Mouse (Mus musculus) effector memory CD4-positive, alpha-beta T cell, adult 5 months (primary cell): ENCODE measurements around the gene AC129217.1. TPM values are rescaled to one million over a fixed set of nuclear protein-coding genes. Genes with fewer than 3 reads are reported as not detected.

Experiments
- polyA plus RNA-seq: library from polyadenylated mRNA; unstranded; fragments of 100-300 nt; shearing (Covaris generic); gene quantifications from one replicate; pipeline ENCODE4 v1.2.1, GENCODE M21; 2017

AC129217.1 gene
- polyA plus RNA-seq, 1 experiment from 2014 or later, result not detected

Other genes with a start within 250 kb of the AC129217.1 start
- not detected for gene Slc22a8, start 238.5 kb upstream of the AC129217.1 start, polyA plus RNA-seq
- not detected for gene Slc22a6, start 211.7 kb upstream of the AC129217.1 start, polyA plus RNA-seq
- gene Chrm1, start 166.0 kb upstream of the AC129217.1 start, polyA plus RNA-seq, result not detected
- gene Slc3a2, start 106.4 kb upstream of the AC129217.1 start, polyA plus RNA-seq, result 546 TPM
- gene Wdr74, start 93.9 kb upstream of the AC129217.1 start, polyA plus RNA-seq, result 91.5 TPM
- 3.0 TPM for gene 1700092M07Rik, start 89.1 kb upstream of the AC129217.1 start, polyA plus RNA-seq
- 246 TPM for gene Stx5a, start 88.4 kb upstream of the AC129217.1 start, polyA plus RNA-seq
- gene Nxf1, start 72.7 kb upstream of the AC129217.1 start, polyA plus RNA-seq, result 362 TPM
- 32.4 TPM for gene Tmem223, start 58.8 kb upstream of the AC129217.1 start, polyA plus RNA-seq
- gene Tmem179b, start 55.3 kb upstream of the AC129217.1 start, polyA plus RNA-seq, result 143 TPM
- gene Taf6l, start 43.4 kb upstream of the AC129217.1 start, polyA plus RNA-seq, result 9.7 TPM
- 74.4 TPM for gene Polr2g, start 31.2 kb upstream of the AC129217.1 start, polyA plus RNA-seq
- gene Zbtb3, start 27.2 kb upstream of the AC129217.1 start, polyA plus RNA-seq, result 1.4 TPM
- 23.9 TPM for gene Ttc9c, start 10.4 kb upstream of the AC129217.1 start, polyA plus RNA-seq
- 14.0 TPM for gene Hnrnpul2, start 9.8 kb upstream of the AC129217.1 start, polyA plus RNA-seq
- 70.9 TPM for gene Bscl2, start 7.7 kb downstream of the AC129217.1 start, polyA plus RNA-seq
- gene Gng3, start 9.4 kb downstream of the AC129217.1 start, polyA plus RNA-seq, result not detected
- not detected for gene Lrrn4cl, start 21.0 kb downstream of the AC129217.1 start, polyA plus RNA-seq
- 131 TPM for gene Ubxn1, start 41.7 kb downstream of the AC129217.1 start, polyA plus RNA-seq
- 24.6 TPM for gene Uqcc3, start 51.1 kb downstream of the AC129217.1 start, polyA plus RNA-seq
- 37.0 TPM for gene Lbhd1, start 54.0 kb downstream of the AC129217.1 start, polyA plus RNA-seq
- gene Gm49403, start 54.2 kb downstream of the AC129217.1 start, polyA plus RNA-seq, result not detected
- gene 1810009A15Rik, start 59.1 kb downstream of the AC129217.1 start, polyA plus RNA-seq, result 26.9 TPM
- gene Gm49416, start 59.2 kb downstream of the AC129217.1 start, polyA plus RNA-seq, result not detected
- 29.7 TPM for gene Ints5, start 63.2 kb downstream of the AC129217.1 start, polyA plus RNA-seq
- gene Ganab, start 68.3 kb downstream of the AC129217.1 start, polyA plus RNA-seq, result 91.7 TPM
- 45.8 TPM for gene B3gat3, start 90.6 kb downstream of the AC129217.1 start, polyA plus RNA-seq
- 3.3 TPM for gene Rom1, start 99.6 kb downstream of the AC129217.1 start, polyA plus RNA-seq
- gene Eml3, start 99.8 kb downstream of the AC129217.1 start, polyA plus RNA-seq, result 67.4 TPM
- gene Mta2, start 112.1 kb downstream of the AC129217.1 start, polyA plus RNA-seq, result 219 TPM
- gene Tut1, start 124.1 kb downstream of the AC129217.1 start, polyA plus RNA-seq, result 49.1 TPM
- 292 TPM for gene Eef1g, start 137.3 kb downstream of the AC129217.1 start, polyA plus RNA-seq
- 147 TPM for gene Ahnak, start 159.5 kb downstream of the AC129217.1 start, polyA plus RNA-seq